Mouse (Mus musculus): ENCODE data around the gene Aifm2.

The Aifm2 gene

GRCm38 (mm10) chr10:61714771-61715461 is at the start of gene Aifm2:
TSS of gene Aifm2 (plus strand) at chr10:61715263.
- peak; percentile 17 to 38 for DNase-seq

- no peak for DNase-seq
Measured at GRCm38 (mm10) chr10:61665651-61666050, 49.4 kb upstream of the Aifm2 start.

DNA sequence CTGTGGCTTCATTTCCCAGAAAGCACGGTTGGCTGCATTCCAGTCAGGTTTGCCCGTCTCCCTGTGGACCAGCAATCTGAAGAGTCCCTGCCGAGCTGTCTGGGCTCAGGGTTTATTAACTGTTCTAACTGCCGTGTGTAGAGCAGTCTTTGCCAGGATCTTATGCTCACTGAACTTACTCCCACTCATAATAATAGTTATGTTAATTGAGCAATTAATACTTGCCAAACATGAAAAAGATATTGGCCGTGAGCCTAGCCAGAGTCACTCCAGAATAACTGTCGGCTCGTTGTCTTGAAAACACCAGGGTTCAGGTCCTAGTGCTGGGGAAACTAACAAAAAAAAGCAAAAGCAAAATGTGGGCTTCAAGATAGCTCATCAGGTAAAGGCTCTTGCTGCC is 45.8 kb upstream of the Aifm2 start:
- DNase-seq = no peak

- DNase-seq = no peak
Measured at GRCm38 (mm10) chr10:61669896-61670295, 45.2 kb upstream of the Aifm2 start.

DNA sequence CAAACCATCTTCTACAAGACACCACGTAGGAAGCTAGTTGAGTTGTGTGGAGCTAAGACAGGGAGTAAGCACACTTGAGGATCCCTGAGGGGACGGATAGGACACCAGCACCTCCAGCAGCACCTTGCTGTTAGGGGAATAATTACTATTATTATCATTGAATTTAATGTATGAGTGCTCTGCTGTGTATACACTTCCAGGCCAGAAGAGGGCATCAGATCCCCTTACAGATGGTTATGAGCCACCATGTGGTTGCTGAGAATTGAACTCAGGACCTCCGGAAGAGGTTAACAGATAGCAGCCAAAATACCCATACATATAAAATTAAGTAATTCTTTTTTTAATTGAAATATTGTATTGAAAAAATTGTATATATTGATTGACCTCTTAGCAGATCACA is 44.3 kb upstream of the Aifm2 start:
- DNase-seq = no peak

DNA sequence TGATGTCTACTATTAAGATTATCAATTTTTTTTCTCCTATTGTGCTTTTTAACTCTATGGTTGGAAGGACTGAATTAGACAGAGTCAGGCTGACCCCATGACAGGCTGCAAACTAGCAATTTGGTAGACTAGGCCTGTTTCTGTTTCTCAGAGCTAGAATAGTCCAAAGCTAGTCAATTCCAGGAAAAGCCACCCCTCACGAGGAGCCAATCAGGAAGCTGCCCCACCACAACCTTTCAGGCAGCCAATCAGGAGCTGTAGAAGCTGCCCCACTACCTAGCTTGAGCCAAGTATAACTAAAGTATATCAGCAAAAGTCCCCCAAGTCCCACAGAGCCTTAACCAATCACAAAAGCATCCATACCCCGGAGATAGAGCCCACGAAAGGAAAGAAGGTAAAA is 39.1 kb upstream of the Aifm2 start:
- DNase-seq = no peak

GRCm38 (mm10) chr10:61679545-61679944 is 35.5 kb upstream of the Aifm2 start:
- DNase-seq = no peak

GRCm38 (mm10) chr10:61680015-61680913 is 34.8 kb upstream of the Aifm2 start, which contains the start of gene Sar1a:
TSS of gene Sar1a (plus strand) at chr10:61680299.
- peak; percentile 97 to 98 for DNase-seq

DNA sequence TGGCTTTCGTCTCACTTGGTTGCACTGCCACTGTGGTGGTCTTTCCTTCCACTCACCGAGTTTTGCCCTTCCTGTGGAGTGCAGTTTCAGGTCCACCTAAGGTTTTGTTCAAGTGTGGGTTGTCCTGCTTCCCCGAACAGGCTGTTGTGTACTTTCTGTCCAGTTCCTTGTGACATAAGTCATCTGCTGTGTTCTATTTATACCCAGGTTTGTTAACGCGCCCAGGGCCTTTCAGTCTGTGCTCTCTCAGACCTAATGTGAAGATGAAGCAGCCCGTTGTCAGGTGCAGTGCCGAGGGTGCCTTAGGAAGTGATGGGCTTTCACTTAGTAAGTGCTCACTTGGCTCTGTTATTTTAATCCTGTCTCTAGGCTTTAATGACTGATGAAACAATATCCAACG is 25.7 kb upstream of the Aifm2 start:
- no peak for DNase-seq

- no peak for DNase-seq
Measured at GRCm38 (mm10) chr10:61693563-61693962, 21.5 kb upstream of the Aifm2 start.

DNA sequence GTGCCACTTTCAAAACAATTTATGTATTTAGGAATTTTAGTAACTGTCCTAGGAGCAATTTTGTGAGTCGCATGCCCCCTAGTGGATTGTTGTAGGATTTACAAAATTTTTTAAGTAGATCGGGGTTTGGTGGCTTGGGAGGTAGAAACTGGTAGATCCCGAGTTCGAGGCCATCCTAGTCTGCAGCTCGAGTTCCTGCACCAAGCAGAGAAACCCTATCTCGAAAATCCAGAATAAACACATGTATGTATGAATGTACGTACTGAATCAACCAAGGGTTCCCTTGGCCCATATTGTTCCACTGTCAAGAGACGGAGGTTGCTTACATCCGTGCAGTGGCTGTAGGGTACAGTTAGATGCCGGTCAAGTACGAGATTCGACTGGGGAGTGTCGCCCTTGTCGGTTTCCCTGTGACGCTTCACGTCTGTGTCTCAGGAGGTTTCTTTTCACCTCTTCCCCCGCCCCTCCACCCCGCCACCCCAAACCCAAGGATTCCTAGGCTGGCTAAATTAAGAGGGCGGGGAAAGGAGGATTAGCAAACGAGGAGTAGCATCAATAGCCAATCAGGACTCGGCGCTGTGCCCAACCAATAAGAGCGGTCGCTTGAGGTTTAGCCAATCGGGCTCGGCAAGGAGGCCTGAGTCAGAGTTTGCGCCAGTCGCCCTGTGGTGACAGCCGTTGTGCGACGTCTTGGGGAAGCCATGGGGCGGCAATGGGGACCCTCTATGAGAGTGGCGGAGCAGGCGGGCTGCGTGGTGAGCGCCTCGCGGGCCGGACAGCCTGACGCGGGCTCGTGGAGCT is 20.0 kb upstream of the Aifm2 start, which contains the start of gene Tysnd1:
Tysnd1 (plus strand) TSS at position 645 of the 801 bp plus-strand sequence.
- DNase-seq = peak; percentile 86 to 89

GRCm38 (mm10) chr10:61695703-61696559 is 19.1 kb upstream of the Aifm2 start:
- DNase-seq = peak in 1 of 2 experiments; percentile 15

- DNase-seq = no peak
Measured at GRCm38 (mm10) chr10:61696560-61696823, 18.6 kb upstream of the Aifm2 start.

DNA sequence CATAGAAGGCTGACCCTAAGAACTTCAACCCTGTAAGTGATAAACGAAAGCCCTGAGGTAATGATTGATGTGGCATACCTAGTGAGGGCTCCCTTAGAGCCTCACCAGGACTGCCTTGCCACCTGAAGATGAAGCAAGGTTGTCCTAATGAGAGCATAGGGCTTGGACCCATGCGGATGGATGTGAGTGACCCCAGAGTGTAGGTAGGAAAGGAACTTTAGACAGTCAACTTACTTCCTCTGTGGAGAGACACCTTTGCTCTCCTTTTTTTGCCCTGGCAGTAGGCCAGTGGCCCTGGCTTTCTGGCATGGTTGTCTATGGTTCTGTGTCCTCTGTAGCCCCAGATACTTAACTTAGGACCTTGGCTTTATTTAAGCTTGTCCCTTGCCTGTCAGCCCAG is 18.0 kb upstream of the Aifm2 start:
- no peak for DNase-seq

DNA sequence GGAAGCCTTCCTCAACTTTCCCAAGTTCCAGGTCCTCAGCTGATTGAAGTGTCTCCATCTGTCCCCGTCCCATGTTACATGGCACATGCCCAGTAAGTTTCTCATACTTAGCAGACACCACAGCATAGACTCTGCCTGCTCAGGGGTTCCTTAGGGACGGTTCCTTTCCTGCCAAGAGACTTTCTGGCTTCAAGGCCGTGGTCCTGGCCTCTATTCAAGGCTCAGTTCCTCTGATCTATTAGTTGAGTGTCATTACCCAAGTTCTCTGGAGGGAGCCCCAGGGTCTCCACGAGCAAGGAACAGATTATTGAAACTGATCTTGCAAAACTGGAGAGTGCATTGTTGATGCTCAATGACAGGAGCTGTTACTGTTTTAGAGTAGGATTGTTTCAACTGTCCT is 10.4 kb upstream of the Aifm2 start:
- no peak for DNase-seq

GRCm38 (mm10) chr10:61706412-61707375 is 8.4 kb upstream of the Aifm2 start:
- DNase-seq = no peak

- DNase-seq = no peak
Measured at GRCm38 (mm10) chr10:61713601-61714000, 1.5 kb upstream of the Aifm2 start.

DNA sequence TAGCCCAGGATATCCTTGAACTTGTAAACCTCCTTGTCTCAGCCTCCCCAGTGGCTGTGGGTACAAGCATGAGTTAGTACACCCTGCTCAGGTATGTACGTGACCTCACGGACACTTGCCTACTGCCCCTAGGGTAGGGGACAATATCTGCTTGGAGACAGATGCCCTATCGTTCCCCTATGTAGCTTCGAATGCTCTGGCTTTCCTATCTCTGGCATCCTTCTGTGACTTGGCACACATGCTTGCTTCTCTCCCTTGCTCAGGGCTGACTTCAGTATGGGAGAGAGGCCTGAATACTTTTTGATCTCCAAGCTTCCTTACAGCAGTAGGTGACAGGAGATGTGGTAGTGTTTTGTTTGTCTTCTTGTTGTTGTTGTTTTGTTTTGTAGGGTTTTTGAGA is 917 bp upstream of the Aifm2 start:
- no peak for DNase-seq

DNA sequence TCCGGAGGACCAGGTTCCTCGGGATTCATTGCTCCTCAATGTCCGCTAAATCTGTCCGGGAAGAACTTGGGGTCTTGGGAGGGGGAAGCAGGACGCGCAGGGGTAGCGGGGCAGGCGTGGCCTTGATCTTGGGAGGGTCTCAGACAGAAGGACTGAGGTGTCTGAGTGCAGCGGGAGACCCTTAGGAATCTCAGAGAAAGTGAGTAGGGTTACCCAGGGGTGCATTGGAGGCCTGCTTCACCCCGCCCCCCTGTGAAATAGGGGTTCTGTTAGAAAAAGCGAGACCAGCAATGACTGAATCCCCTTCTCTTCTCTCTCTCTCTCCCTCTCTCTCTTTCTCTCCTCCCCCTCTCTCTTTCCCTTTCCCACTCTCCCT is 387 bp downstream of the Aifm2 start:
- no peak for DNase-seq

DNA sequence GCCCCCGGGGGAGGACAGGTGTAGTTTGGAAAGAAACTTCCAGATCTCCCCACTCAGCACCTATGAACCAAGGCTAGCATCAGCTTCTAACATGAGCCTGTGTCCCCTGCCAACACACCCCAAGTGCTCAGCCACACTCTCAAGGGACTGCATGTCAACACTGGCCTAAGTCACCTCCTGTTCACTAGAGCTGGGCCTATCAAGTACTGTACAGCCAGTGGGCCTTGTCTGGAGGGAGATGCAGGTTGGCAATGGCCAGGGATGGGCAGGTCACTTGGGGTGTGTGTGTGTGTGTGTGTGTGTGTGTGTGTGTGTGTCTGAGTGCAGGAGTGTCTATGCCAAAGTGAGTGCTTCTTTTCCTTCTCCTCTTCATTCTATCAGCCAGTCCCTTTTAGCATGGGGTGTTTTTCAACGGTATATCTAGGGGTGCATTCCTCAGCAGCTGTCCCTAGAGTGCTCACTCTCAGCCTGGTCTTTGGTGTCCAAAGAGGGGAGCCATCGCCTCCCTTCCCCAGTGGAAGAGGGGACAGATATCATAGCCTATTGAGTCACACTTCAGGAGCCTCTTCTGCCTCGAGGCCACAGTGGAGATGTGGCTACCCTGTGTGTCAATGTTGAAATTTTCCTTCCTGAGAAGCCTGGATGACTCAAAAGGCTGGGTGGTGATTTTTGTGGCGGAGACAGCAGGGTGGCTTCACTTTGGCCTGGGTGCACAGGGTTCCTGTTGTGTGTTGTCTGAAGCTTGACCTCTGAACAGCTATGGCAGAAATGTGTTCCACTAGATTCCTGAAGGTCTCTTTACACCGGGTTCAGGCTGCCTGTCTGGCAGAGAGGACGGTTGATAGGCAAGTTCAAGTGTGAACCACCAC is 1.2 kb downstream of the Aifm2 start:
- DNase-seq = no peak
